Mouse (Mus musculus) kidney, adult 18-20 months (tissue): ENCODE measurements around the gene Nmt1.

Source experiments
- DNase-seq: peaks from one replicate; pipeline ENCODE4 v3.0.0; 2021

Gene Nmt1

GRCm38 (mm10) chr11:103113771-103114170 lies 85.8 kb downstream of the Nmt1 start:
- no peak for DNase-seq

GRCm38 (mm10) chr11:103114270-103114943 lies 86.4 kb downstream of the Nmt1 start:
- DNase-seq: no peak

GRCm38 (mm10) chr11:103115163-103116007 lies 87.4 kb downstream of the Nmt1 start:
- DNase-seq: peak; percentile 87

DNA sequence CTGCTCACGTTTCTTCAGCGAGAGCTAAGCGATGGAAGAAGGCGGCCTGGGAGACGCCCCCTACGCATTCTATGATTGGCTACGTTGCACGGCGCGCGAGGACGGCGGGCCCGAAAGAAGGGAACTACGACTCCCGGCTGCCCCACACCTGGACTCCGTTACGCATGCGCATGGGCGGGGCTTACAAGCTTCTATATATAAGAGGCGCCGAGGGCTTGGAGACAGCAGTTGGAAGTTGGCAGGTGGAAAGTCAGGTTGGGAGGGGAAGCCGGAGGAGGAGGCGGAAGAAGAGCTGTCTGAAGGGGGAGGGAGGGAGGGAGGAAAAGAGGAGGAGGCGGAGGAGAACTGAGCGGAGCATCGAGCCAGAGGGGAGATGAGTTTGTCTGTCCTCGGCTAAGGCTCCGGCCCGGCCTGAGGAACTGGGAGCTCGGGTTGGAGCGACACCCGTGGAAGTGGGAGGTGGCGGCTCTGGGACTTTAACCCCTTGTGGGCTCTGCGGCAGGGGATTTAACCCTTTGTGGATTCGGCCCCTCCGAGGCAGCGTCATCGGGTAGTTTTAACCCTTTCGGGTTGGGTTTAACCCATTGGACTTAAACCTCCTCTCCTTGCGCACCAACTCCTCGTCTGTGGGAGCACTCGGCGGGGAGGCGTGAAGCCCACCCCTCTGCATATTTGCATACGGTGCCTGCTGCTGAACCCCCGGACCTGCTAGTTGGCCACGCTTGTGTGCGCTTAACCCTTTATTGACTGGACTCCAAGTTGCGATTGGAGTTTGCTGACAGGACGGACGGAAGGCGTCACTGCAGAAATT lies 88.2 kb downstream of the Nmt1 start, which contains the start of gene Hexim1:
Hexim1 (plus strand) TSS at position 224 of the 811 bp plus-strand sequence.
- peak; percentile 100 for DNase-seq

DNA sequence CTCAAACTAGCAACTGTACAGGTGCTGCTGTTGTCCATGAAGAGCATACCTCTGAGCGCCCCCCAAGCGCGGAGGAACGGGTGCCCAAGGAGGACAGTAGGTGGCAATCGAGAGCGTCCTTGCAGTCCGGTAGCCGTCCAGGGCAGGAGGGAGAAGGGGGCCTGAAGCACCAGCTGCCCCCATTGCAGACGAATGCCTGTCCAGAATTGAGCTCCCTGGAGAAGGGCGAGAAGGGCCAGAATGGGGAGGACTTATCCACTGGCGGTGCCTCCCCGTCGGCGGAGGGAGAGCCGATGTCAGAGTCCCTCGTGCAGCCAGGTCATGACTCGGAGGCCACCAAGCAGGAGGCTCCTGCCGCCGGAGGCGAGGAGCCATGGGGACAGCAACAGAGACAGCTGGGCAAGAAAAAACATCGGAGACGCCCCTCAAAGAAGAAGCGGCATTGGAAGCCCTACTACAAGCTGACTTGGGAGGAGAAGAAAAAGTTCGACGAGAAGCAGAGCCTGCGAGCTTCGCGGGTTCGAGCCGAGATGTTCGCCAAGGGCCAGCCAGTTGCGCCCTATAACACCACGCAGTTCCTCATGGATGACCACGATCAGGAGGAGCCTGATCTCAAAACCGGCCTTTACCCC lies 89.1 kb downstream of the Nmt1 start:
- DNase-seq: peak; percentile 83

DNA sequence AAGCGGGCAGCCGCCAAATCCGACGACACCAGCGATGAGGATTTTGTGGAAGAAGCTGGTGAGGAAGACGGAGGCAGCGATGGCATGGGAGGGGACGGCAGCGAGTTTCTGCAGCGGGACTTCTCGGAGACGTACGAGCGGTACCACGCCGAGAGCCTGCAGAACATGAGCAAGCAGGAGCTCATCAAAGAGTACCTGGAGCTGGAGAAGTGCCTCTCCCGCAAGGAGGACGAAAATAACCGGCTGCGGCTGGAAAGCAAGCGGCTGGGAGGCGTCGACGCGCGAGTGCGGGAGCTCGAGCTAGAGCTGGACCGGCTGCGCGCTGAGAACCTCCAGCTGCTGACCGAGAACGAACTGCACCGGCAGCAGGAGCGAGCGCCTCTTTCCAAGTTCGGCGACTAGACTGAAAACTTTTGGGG lies 89.6 kb downstream of the Nmt1 start:
- no peak for DNase-seq
